Mouse (Mus musculus) cortical plate, adult 2 months (tissue): Measurements from ENCODE around the gene Mmel1.

ENCODE experiments used
- CTCF ChIP-seq: fragments of 200-500 bp; IDR thresholded peaks from 2 replicates; pipeline ENCODE4 v1.5.1; 2011; ENCODE audit warnings: mild to moderate bottlenecking, control low read depth, low read length; ENCODE audit not compliant: insufficient read depth; ENCODE audit errors: extremely low read depth
- POLR2A ChIP-seq: fragments of 200-500 bp; IDR thresholded peaks from 2 replicates; pipeline ENCODE4 v1.6.1; 2011; ENCODE audit warnings: mild to moderate bottlenecking, low read length, control low read depth; ENCODE audit not compliant: insufficient read depth; ENCODE audit errors: extremely low read depth

- TF ChIP-seq CTCF (no peak), POLR2A (no peak)
Measured at GRCm38 (mm10) chr4:154870721-154871120, 1.3 kb downstream of the Mmel1 start.
